Mouse (Mus musculus): ENCODE results near the gene Focad.
A peak's percentile ranks its signal among the peaks of the same experiment; 100 is the strongest.

Gene Focad

GRCm38 (mm10) chr4:88400302-88400991 is 306.0 kb downstream of the Focad start:
- no peak for DNase-seq (ENCODE audit: low spot score)

GRCm38 (mm10) chr4:88400992-88401313 is 306.5 kb downstream of the Focad start:
- DNase-seq (ENCODE audit: low spot score): no peak

- no peak for DNase-seq (ENCODE audit: low spot score)
These were observed 308.5 kb downstream of the Focad start for GRCm38 (mm10) chr4:88402884-88403283.

- no peak for DNase-seq (ENCODE audit: low spot score)
These were observed 312.7 kb downstream of the Focad start for GRCm38 (mm10) chr4:88406887-88407696.

GRCm38 (mm10) chr4:88409279-88409678 is 314.9 kb downstream of the Focad start:
- no peak for DNase-seq (ENCODE audit: low spot score)

- no peak for DNase-seq (ENCODE audit: low spot score)
These were observed 317.9 kb downstream of the Focad start for GRCm38 (mm10) chr4:88412331-88412730.

GRCm38 (mm10) chr4:88415017-88415416 is 320.6 kb downstream of the Focad start:
- DNase-seq (ENCODE audit: low spot score): no peak

GRCm38 (mm10) chr4:88419378-88419777 is 324.9 kb downstream of the Focad start:
- DNase-seq (ENCODE audit: low spot score): no peak

GRCm38 (mm10) chr4:88424563-88424962 is 330.1 kb downstream of the Focad start:
- no peak for DNase-seq (ENCODE audit: low spot score)

- no peak for DNase-seq (ENCODE audit: low spot score)
These were observed 333.3 kb downstream of the Focad start for GRCm38 (mm10) chr4:88427630-88428239.

GRCm38 (mm10) chr4:88432412-88433024 is 338.1 kb downstream of the Focad start:
- no peak for DNase-seq (ENCODE audit: low spot score)

- no peak for DNase-seq (ENCODE audit: low spot score)
These were observed 342.2 kb downstream of the Focad start for GRCm38 (mm10) chr4:88436593-88437165.

- no peak for DNase-seq (ENCODE audit: low spot score)
These were observed 342.7 kb downstream of the Focad start for GRCm38 (mm10) chr4:88437166-88437565.

GRCm38 (mm10) chr4:88437917-88438316 is 343.5 kb downstream of the Focad start:
- no peak for DNase-seq (ENCODE audit: low spot score)

GRCm38 (mm10) chr4:88438326-88438989 is 344.0 kb downstream of the Focad start, which contains the start of gene Hacd4:
Gene Hacd4, minus strand, starts transcription at chr4:88438928.
- peak; percentile 68 for DNase-seq (ENCODE audit: low spot score)

GRCm38 (mm10) chr4:88438990-88439329 is 344.5 kb downstream of the Focad start:
- DNase-seq (ENCODE audit: low spot score): no peak

GRCm38 (mm10) chr4:88439669-88440123 is 345.3 kb downstream of the Focad start:
- no peak for DNase-seq (ENCODE audit: low spot score)

GRCm38 (mm10) chr4:88440814-88441213 is 346.4 kb downstream of the Focad start:
- DNase-seq (ENCODE audit: low spot score): no peak

- no peak for DNase-seq (ENCODE audit: low spot score)
These were observed 354.5 kb downstream of the Focad start for GRCm38 (mm10) chr4:88448976-88449375.

GRCm38 (mm10) chr4:88450087-88450765 is 355.8 kb downstream of the Focad start:
- no peak for DNase-seq (ENCODE audit: low spot score)

GRCm38 (mm10) chr4:88458093-88458492 is 363.7 kb downstream of the Focad start:
- no peak for DNase-seq (ENCODE audit: low spot score)

Measured in urinary bladder, postnatal 25 days (tissue).